Mouse (Mus musculus) liver, embryonic 14.5 days (tissue): ENCODE data around the gene Sypl2. TPM values are rescaled to one million over a fixed set of nuclear protein-coding genes. Genes with fewer than 3 reads are reported as not detected.

ENCODE experiments used
- ATAC-seq: fragments of 200-750 bp; cut with Nextera tagmentation; 2 replicates; pipeline ENCODE4 v1.8.0; 2017; ENCODE audit warnings: moderate number of reproducible peaks, mild to moderate bottlenecking, moderate library complexity; ENCODE audit not compliant: insufficient read depth
- DNase-seq, 3 experiments: peaks; one replicate each; pipeline ENCODE4 v3.0.0-alpha.2; 2012 to 2013; ENCODE audit warnings: low read depth in 3 of 3, low spot score in 3 of 3
- H3K27ac ChIP-seq: fragments of 300-500 bp; sonication (generic); 2 replicates; pipeline ENCODE4 v1.5.1; 2014; ENCODE audit warnings: moderate library complexity, mild to moderate bottlenecking, control low read depth, inconsistent platforms
- H3K27me3 ChIP-seq: fragments of 300-500 bp; sonication (generic); 2 replicates; pipeline ENCODE4 v1.6.1; 2014; ENCODE audit warnings: mild to moderate bottlenecking, low read length, moderate library complexity; ENCODE audit not compliant: control insufficient read depth, insufficient read depth
- H3K36me3 ChIP-seq: fragments of 300-500 bp; sonication (generic); replicated peaks from 2 replicates; pipeline ENCODE4 v1.6.1; 2014; ENCODE audit warnings: low read depth; ENCODE audit not compliant: control insufficient read depth, insufficient read depth
- H3K4me1 ChIP-seq, 2 experiments: fragments of 200-500 bp in 1 of 2; fragments of 300-500 bp in 1 of 2; sonication (generic) in 1 of 2; replicated peaks; 2 replicates each; pipeline ENCODE4 v1.6.1; 2012 to 2014; ENCODE audit warnings: antibody characterized with exemption in 1 of 2, inconsistent platforms in 1 of 2, low read length in 1 of 2; ENCODE audit not compliant: control insufficient read depth in 2 of 2, insufficient read depth in 2 of 2
- H3K4me2 ChIP-seq: fragments of 300-500 bp; sonication (generic); 2 replicates; pipeline ENCODE4 v1.6.1; 2014; ENCODE audit warnings: low read depth, mild to moderate bottlenecking, control low read depth, moderate library complexity
- H3K4me3 ChIP-seq, 2 experiments: fragments of 200-500 bp in 1 of 2; fragments of 300-500 bp in 1 of 2; sonication (generic) in 1 of 2; 2 replicates each; pipeline ENCODE4 v1.5.1; 2012 to 2014; ENCODE audit warnings: low read depth in 2 of 2, low read length in 2 of 2, mild to moderate bottlenecking in 2 of 2, control low read depth in 1 of 2, inconsistent platforms in 1 of 2, moderate library complexity in 1 of 2; ENCODE audit not compliant: insufficient read depth in 1 of 2
- H3K9ac ChIP-seq: fragments of 300-500 bp; sonication (generic); replicated peaks from 2 replicates; pipeline ENCODE4 v1.6.1; 2014; ENCODE audit warnings: mild to moderate bottlenecking, control low read depth, moderate library complexity
- H3K9me3 ChIP-seq: fragments of 300-500 bp; sonication (generic); 2 replicates; pipeline ENCODE4 v1.6.1; 2016; ENCODE audit warnings: low read length, mixed read lengths; ENCODE audit not compliant: control insufficient read depth
- CTCF ChIP-seq: IDR thresholded peaks from 2 replicates; pipeline ENCODE4 v1.5.1; 2016; ENCODE audit warnings: antibody characterized with exemption, low read depth, control low read depth
- EP300 ChIP-seq: IDR thresholded peaks from 2 replicates; pipeline ENCODE4 v1.6.1; 2016; ENCODE audit warnings: antibody characterized with exemption, low read depth
- WGBS: fragments of 180-500 bp; shearing (Covaris S2); extraction: QIAGEN DNeasy Blood & Tissue Kit; methylation state at CpG from one replicate; pipeline ENCODE4 v1.1.7; 2014; ENCODE audit not compliant: insufficient replicate concordance; 5-methylcytosine and 5-hydroxymethylcytosine counted together
- polyA plus RNA-seq, 2 experiments: library from polyadenylated mRNA; depleted of rRNA in 1 of 2; stranded (reverse) in 1 of 2; unstranded in 1 of 2; fragments of >200 nt; fragmentation: Nextera tagmentation in 1 of 2; extraction: Ambion mirVana in 1 of 2; gene quantifications; 2 replicates each; pipeline versions ENCODE4 v1.2.1 to v1.2.3; 2012 to 2014

Gene Sypl2
- polyA plus RNA-seq, 2 experiments = 0.02 TPM; not detected in 1

DNA sequence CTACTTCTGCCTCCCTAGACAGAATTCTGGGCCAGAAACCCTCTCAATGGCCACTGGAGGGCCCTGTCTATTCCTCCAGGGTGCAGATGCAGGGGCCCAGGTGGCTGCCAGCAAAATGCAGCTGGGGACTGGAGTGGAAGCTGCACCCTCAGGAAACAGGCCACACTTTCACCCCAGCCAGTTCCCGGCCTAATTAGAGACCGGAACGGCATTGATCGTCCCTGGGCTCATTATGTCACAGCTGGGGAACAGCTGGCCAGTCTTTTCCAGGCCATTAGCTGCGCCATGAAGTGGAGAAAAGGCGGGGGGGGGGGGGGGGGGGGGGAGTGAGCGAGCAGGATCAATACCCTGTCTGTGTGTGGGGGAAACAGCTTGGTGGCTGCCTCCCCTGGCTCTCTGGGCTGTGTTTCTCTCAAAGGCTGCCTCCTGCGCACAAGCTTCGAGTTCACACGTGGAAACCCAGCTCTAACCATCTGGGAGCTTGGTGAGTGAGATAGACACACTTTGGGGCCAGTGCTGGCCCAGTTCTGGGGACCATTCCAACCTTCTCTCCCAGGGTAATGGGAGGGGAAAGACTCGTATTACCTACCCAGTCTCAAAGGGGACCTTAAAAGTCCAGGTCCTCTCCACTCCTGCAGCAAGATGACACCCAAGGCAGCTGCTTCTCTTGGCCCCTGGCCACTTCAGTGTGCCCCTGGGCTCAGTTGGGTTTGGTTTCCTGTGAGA is 59.8 kb downstream of the Sypl2 start:
- TF ChIP-seq EP300 (no peak), CTCF (peak; percentile 32)
- Histone ChIP-seq H3K4me2 (no peak overlapping the region), H3K27ac (no peak overlapping the region), H3K27me3 (no peaks in the 10 kb centered on the region), H3K36me3 (no peaks in the 10 kb centered on the region), H3K9me3 (no peaks in the 10 kb centered on the region), H3K4me3 (no peak overlapping the region), H3K9ac (no peak overlapping the region), H3K4me1 (no peaks in the 10 kb centered on the region)
- DNase-seq (no peak), ATAC-seq (no peak)
- WGBS = 37% methylated on average over 9 of the region's 11 CpGs

DNA sequence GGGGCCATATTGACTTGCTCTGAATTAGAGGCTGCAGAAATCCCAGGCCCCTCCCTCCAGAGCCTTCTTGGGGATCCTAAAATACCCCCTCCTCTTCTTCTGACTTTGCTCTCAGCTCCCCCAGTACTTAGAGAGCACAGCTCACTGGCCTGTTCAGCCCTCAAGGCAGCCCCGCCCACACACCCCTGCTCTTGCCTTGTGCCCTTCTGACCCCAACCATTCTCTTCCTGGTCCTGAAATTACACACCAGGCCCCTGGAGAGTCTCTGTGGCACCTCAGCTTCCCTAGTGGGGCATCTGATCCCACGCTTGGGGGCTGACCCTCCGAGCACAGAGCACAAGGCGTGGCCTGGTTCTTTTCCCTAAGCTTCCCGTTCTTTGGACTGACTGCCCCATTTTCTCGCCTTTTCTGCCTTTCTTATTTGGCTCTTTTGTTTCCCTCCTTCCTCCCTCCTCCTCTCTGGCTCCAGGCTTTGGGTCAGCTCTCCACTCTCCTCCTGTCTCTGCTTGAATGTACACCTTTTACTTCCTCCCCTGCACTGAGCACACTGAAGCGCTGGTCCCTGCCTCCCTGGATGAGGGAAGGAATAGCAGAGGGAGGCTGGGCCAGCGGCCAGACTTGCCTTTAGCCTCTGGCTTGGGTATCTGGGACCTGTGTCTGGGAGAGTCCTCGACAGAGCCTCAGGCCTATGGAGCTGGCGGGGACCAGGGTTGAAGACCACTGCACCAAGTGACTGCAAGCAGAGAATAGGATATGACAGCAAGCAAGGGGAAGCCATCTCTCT is 60.7 kb downstream of the Sypl2 start:
- H3K27ac ChIP-seq = no peak overlapping the region
- no peak for TF ChIP-seq EP300
- TF ChIP-seq CTCF = no peak
- no peaks in the 10 kb centered on the region for H3K27me3 ChIP-seq
- no peaks in the 10 kb centered on the region for H3K36me3 ChIP-seq
- no peak overlapping the region for H3K4me3 ChIP-seq
- no peaks in the 10 kb centered on the region for H3K9me3 ChIP-seq
- DNase-seq (no peak), ATAC-seq (no peak)
- no peak overlapping the region for H3K4me2 ChIP-seq
- WGBS = 55% methylated on average over 10 of the region's 10 CpGs
- H3K9ac ChIP-seq = no peak overlapping the region
- no peaks in the 10 kb centered on the region for H3K4me1 ChIP-seq

DNA sequence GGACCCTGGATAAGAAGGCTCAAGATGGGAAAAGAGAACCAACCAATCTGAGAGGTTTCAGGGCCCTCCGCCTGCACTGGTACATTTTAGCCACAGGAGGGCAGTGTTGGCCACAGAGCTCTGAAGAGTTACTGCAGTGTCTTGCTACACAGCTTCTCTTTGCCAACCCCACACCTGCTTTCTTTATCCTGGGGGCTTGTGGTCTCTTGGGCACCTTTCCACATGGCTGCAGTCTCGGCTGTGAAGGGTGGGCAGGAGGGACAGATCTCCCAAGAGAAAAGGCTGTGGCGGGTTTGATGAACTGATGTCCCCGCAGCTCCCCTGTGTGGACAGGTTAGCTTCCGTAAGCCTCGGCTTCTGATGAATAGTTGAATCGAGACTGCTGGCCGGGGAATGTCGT is 61.6 kb downstream of the Sypl2 start:
- Histone ChIP-seq H3K36me3 (no peaks in the 10 kb centered on the region), H3K4me2 (no peak overlapping the region), H3K4me3 (no peak overlapping the region), H3K9me3 (no peaks in the 10 kb centered on the region), H3K9ac (no peak overlapping the region), H3K27ac (no peak overlapping the region), H3K27me3 (no peaks in the 10 kb centered on the region), H3K4me1 (no peaks in the 10 kb centered on the region)
- TF ChIP-seq CTCF = peak; percentile 98
- no peak for TF ChIP-seq EP300
- 27% methylated on average over 9 of the region's 9 CpGs for WGBS
- ATAC-seq (no peak), DNase-seq (peak in 2 of 3 experiments; percentile 41 to 44)

DNA sequence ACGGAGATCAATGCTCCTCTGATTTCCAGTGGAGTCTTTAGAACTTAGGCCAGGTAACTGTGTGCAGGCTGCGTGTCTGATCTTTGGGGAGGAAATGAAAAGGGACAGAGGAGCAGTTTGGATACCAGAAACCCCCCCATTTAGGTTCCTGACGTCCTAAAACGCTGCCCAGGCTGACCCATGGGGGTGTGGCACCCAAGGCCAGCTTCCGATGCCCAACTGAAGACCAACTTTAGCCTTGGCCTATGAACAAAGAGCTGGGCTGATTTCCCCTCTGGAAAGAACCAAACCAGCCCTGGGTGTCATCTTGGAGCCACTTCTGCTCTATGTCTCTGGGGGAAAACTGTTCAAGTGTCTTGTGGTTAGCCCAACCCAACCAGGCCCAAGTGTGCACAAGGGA is 62.4 kb downstream of the Sypl2 start:
- Histone ChIP-seq H3K4me3 (no peak overlapping the region), H3K4me1 (no peaks in the 10 kb centered on the region), H3K36me3 (no peaks in the 10 kb centered on the region), H3K9ac (no peak overlapping the region), H3K9me3 (no peaks in the 10 kb centered on the region), H3K27me3 (no peaks in the 10 kb centered on the region), H3K4me2 (no peak overlapping the region), H3K27ac (no peak overlapping the region)
- 43% methylated on average over 5 of the region's 5 CpGs for WGBS
- TF ChIP-seq CTCF (no peak), EP300 (no peak)
- DNase-seq (no peak), ATAC-seq (no peak)

Other genes with a start within 250 kb of the Sypl2 start
- 3.4 and 3.9 TPM in 2 replicates for gene Gstm2, start 240.2 kb downstream of the Sypl2 start, polyA plus RNA-seq (2012; rRNA removed)
- 4.4 and 4.8 TPM in 2 replicates for gene Gstm2, start 240.2 kb downstream of the Sypl2 start, polyA plus RNA-seq (2014; fragmentation: Nextera tagmentation; extraction: Ambion mirVana)
- gene Gstm1, start 208.7 kb downstream of the Sypl2 start, polyA plus RNA-seq (2012; rRNA removed) = 124 and 152 TPM in 2 replicates
- gene Gstm1, start 208.7 kb downstream of the Sypl2 start, polyA plus RNA-seq (2014; fragmentation: Nextera tagmentation; extraction: Ambion mirVana) = 275 and 312 TPM in 2 replicates
- gene Gstm4, start 181.8 kb downstream of the Sypl2 start, polyA plus RNA-seq (2012; rRNA removed) = 11.7 and 11.9 TPM in 2 replicates
- 17.3 and 17.7 TPM in 2 replicates for gene Gstm4, start 181.8 kb downstream of the Sypl2 start, polyA plus RNA-seq (2014; fragmentation: Nextera tagmentation; extraction: Ambion mirVana)
- 40.9 and 49.6 TPM in 2 replicates for gene Ampd2, start 140.0 kb downstream of the Sypl2 start, polyA plus RNA-seq (2012; rRNA removed)
- 34.3 and 37.8 TPM in 2 replicates for gene Ampd2, start 140.0 kb downstream of the Sypl2 start, polyA plus RNA-seq (2014; fragmentation: Nextera tagmentation; extraction: Ambion mirVana)
- 0.60 and 1.4 TPM in 2 replicates for gene Gnat2, start 133.9 kb downstream of the Sypl2 start, polyA plus RNA-seq (2012; rRNA removed)
- 1.8 and 2.5 TPM in 2 replicates for gene Gnat2, start 133.9 kb downstream of the Sypl2 start, polyA plus RNA-seq (2014; fragmentation: Nextera tagmentation; extraction: Ambion mirVana)
- gene Gnai3, start 80.5 kb downstream of the Sypl2 start, polyA plus RNA-seq (2012; rRNA removed) = 18.4 and 28.7 TPM in 2 replicates
- gene Gnai3, start 80.5 kb downstream of the Sypl2 start, polyA plus RNA-seq (2014; fragmentation: Nextera tagmentation; extraction: Ambion mirVana) = 57.4 and 58.0 TPM in 2 replicates
- not detected in 2 replicates for gene Gpr61, start 71.8 kb downstream of the Sypl2 start, polyA plus RNA-seq (2012; rRNA removed)
- 0.04 TPM in 1 of 2 replicates, not detected in the other for gene Gpr61, start 71.8 kb downstream of the Sypl2 start, polyA plus RNA-seq (2014; fragmentation: Nextera tagmentation; extraction: Ambion mirVana)
- 0.45 and 0.60 TPM in 2 replicates for gene Amigo1, start 40.3 kb downstream of the Sypl2 start, polyA plus RNA-seq (2012; rRNA removed)
- 0.49 and 0.56 TPM in 2 replicates for gene Amigo1, start 40.3 kb downstream of the Sypl2 start, polyA plus RNA-seq (2014; fragmentation: Nextera tagmentation; extraction: Ambion mirVana)
- 1.4 and 1.5 TPM in 2 replicates for gene Cyb561d1, start 25.4 kb downstream of the Sypl2 start, polyA plus RNA-seq (2012; rRNA removed)
- gene Cyb561d1, start 25.4 kb downstream of the Sypl2 start, polyA plus RNA-seq (2014; fragmentation: Nextera tagmentation; extraction: Ambion mirVana) = 1.4 and 1.6 TPM in 2 replicates
- 2.2 TPM in 2 replicates for gene Atxn7l2, start 15.7 kb downstream of the Sypl2 start, polyA plus RNA-seq (2012; rRNA removed)
- gene Atxn7l2, start 15.7 kb downstream of the Sypl2 start, polyA plus RNA-seq (2014; fragmentation: Nextera tagmentation; extraction: Ambion mirVana) = 1.7 and 2.0 TPM in 2 replicates
- gene Psma5, start 30.3 kb upstream of the Sypl2 start, polyA plus RNA-seq (2012; rRNA removed) = 70.6 and 93.8 TPM in 2 replicates
- 192 and 201 TPM in 2 replicates for gene Psma5, start 30.3 kb upstream of the Sypl2 start, polyA plus RNA-seq (2014; fragmentation: Nextera tagmentation; extraction: Ambion mirVana)
- 3.5 and 3.9 TPM in 2 replicates for gene Sort1, start 57.4 kb upstream of the Sypl2 start, polyA plus RNA-seq (2012; rRNA removed)
- gene Sort1, start 57.4 kb upstream of the Sypl2 start, polyA plus RNA-seq (2014; fragmentation: Nextera tagmentation; extraction: Ambion mirVana) = 3.0 and 3.5 TPM in 2 replicates
- 0.17 and 0.20 TPM in 2 replicates for gene Mybphl, start 138.3 kb upstream of the Sypl2 start, polyA plus RNA-seq (2012; rRNA removed)
- 0.10 and 0.39 TPM in 2 replicates for gene Mybphl, start 138.3 kb upstream of the Sypl2 start, polyA plus RNA-seq (2014; fragmentation: Nextera tagmentation; extraction: Ambion mirVana)
- 18.3 and 20.3 TPM in 2 replicates for gene Psrc1, start 157.2 kb upstream of the Sypl2 start, polyA plus RNA-seq (2012; rRNA removed)
- gene Psrc1, start 157.2 kb upstream of the Sypl2 start, polyA plus RNA-seq (2014; fragmentation: Nextera tagmentation; extraction: Ambion mirVana) = 12.3 and 15.7 TPM in 2 replicates
- 0.38 and 0.64 TPM in 2 replicates for gene Celsr2, start 188.9 kb upstream of the Sypl2 start, polyA plus RNA-seq (2012; rRNA removed)
- gene Celsr2, start 188.9 kb upstream of the Sypl2 start, polyA plus RNA-seq (2014; fragmentation: Nextera tagmentation; extraction: Ambion mirVana) = 0.22 and 0.27 TPM in 2 replicates
- gene Sars, start 218.6 kb upstream of the Sypl2 start, polyA plus RNA-seq (2012; rRNA removed) = 23.8 and 39.9 TPM in 2 replicates
- gene Sars, start 218.6 kb upstream of the Sypl2 start, polyA plus RNA-seq (2014; fragmentation: Nextera tagmentation; extraction: Ambion mirVana) = 76.1 and 81.4 TPM in 2 replicates